Mouse (Mus musculus) gastrocnemius, postnatal 4 days (tissue): ENCODE results near the gene Hoxb1. TPM values are rescaled to one million over a fixed set of nuclear protein-coding genes. Genes with fewer than 3 reads are reported as not detected.

ENCODE experiments used
- DNase-seq, 2 experiments: peaks; one replicate each; pipeline ENCODE4 v3.0.0; 2021 to 2022; ENCODE audit warnings: low spot score in 2 of 2, mixed read lengths in 2 of 2
- long read RNA-seq, 2 experiments: library from polyadenylated mRNA; stranded (forward); transcript quantifications; one replicate each; pipeline ENCODE4 v2.0.0; 2021
- total RNA-seq, 2 experiments: library from RNA; stranded (reverse); gene quantifications; 2 replicates each; pipeline ENCODE4 v1.2.3; 2021

Gene Hoxb1
- not detected for total RNA-seq
- long read RNA-seq, experiment 1 = 0 reads
- long read RNA-seq, experiment 2 = 0 reads

- no peak for DNase-seq
These were observed at the start of gene Hoxb1 for GRCm38 (mm10) chr11:96365441-96366091. Hoxb1 (plus strand) TSS chr11:96365752.

GRCm38 (mm10) chr11:96316696-96317607, 48.6 kb upstream of the Hoxb1 start:
- no peak for DNase-seq

- no peak for DNase-seq
These were observed 47.8 kb upstream of the Hoxb1 start, which contains the start of gene Hoxb4 for GRCm38 (mm10) chr11:96317608-96318367. Hoxb4 (plus strand) TSS chr11:96318267.

- no peak for DNase-seq
These were observed 47.0 kb upstream of the Hoxb1 start for GRCm38 (mm10) chr11:96318368-96319070.

- DNase-seq = no peak
These were observed 46.3 kb upstream of the Hoxb1 start for GRCm38 (mm10) chr11:96319071-96319902.

- no peak for DNase-seq
These were observed 45.6 kb upstream of the Hoxb1 start for GRCm38 (mm10) chr11:96319910-96320309.

- no peak for DNase-seq
These were observed 44.9 kb upstream of the Hoxb1 start for GRCm38 (mm10) chr11:96320688-96321087.

GRCm38 (mm10) chr11:96321846-96322245, 43.7 kb upstream of the Hoxb1 start:
- no peak for DNase-seq

- DNase-seq = no peak
These were observed 42.8 kb upstream of the Hoxb1 start for GRCm38 (mm10) chr11:96322738-96323137.

- no peak for DNase-seq
These were observed 42.4 kb upstream of the Hoxb1 start, which contains the start of gene Hoxb3 for GRCm38 (mm10) chr11:96323154-96323553. Hoxb3 (plus strand) TSS chr11:96323326.

GRCm38 (mm10) chr11:96324125-96324524, 41.4 kb upstream of the Hoxb1 start:
- no peak for DNase-seq

- DNase-seq = no peak
These were observed 40.6 kb upstream of the Hoxb1 start for GRCm38 (mm10) chr11:96324965-96325364.

- no peak for DNase-seq
These were observed 39.8 kb upstream of the Hoxb1 start for GRCm38 (mm10) chr11:96325747-96326212.

GRCm38 (mm10) chr11:96326705-96327104, 38.8 kb upstream of the Hoxb1 start:
- no peak for DNase-seq

GRCm38 (mm10) chr11:96327122-96327521, 38.4 kb upstream of the Hoxb1 start:
- no peak for DNase-seq

- DNase-seq = no peak
These were observed 37.8 kb upstream of the Hoxb1 start for GRCm38 (mm10) chr11:96327750-96328149.

- DNase-seq = no peak
These were observed 36.9 kb upstream of the Hoxb1 start for GRCm38 (mm10) chr11:96328605-96329004.

- DNase-seq = no peak
These were observed 33.4 kb upstream of the Hoxb1 start for GRCm38 (mm10) chr11:96332105-96332504.

- no peak for DNase-seq
These were observed 32.9 kb upstream of the Hoxb1 start for GRCm38 (mm10) chr11:96332618-96333032.
